Comparison of ENCODE assay signal across 8 mouse cellular contexts in the genomic region with DNA sequence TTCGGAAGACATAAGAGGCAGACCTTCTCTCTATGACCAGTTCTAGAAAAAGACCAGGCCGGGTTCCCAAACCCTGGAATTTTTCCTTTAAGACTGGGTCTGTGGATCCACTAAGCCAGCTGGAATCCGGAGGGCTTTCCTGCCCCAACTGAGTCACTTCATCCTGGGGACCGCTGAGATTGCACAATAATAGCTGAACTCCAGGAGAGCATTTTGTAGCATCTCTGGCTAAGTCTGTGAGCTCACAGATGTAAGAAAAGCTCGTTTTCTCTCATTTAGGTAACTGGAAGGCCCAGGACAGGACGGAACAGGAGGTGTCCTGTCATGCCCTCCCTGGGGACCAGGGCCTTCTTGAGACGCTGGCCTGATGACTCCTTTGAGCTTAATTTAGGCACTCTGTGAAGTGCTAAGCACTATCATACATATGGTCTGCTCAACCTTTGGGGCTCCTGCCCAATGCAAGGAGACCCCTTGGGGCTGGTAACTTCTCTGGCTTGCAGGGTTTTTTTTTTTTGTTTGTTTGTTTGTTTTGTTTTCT. TPM values are rescaled to one million over a fixed set of nuclear protein-coding genes. Genes with fewer than 3 reads are reported as not detected.
A peak's percentile ranks its signal among the peaks of the same experiment; 100 is the strongest.
DNase-seq lines count a peak whose midpoint lies in the region.

No protein-coding gene starts in this region.

- peak; percentile 33 for DNase-seq in adrenal gland, postnatal 14 days
- DNase-seq in adrenal gland, adult 18-20 months (ENCODE audit: low spot score in 2 of 2), result no peak
- DNase-seq in thymus, postnatal 25 days, result peak; percentile 32
- DNase-seq in thymus, postnatal 4 days, result no peak
- DNase-seq in induced T-regulatory cell, adult 2 months (ENCODE audit: low read depth), result peak; percentile 50
- DNase-seq in skeletal muscle tissue, adult 2 months (ENCODE audit: low read depth, low spot score), result peak; percentile 56
- no peak for DNase-seq in left cerebral cortex, adult 11 months (ENCODE audit: low spot score)
- DNase-seq in embryo, embryonic 9.5 days (ENCODE audit: extremely low spot score), result no peak

RNA-seq across cellular contexts. Expression of gene Abcg1, which starts 16.6 kb away (rescaled TPM):
- 11.7 and 21.9 TPM in 2 replicates for total RNA-seq in adrenal gland, postnatal 14 days (2021)
- total RNA-seq in adrenal gland, adult 18-20 months (2021), result 10 to 100 TPM in 1 of 2 experiments, 1 to 10 TPM in 1; 10.0 to 16.6 TPM

RNA-seq across cellular contexts. Expression of gene Tff3, which starts 55.3 kb away (rescaled TPM):
- total RNA-seq in adrenal gland, postnatal 14 days (2021), result 0.78 TPM in 1 of 2 replicates, not detected in the other
- total RNA-seq in adrenal gland, adult 18-20 months (2021), result not detected

Comparison
In these comparisons a context has a peak if more than half of its experiments do, and no peak if none do; other contexts are left out.
1. DNase-seq: peak in adrenal gland, postnatal 14 days (single experiment), thymus, postnatal 25 days (single experiment), induced T-regulatory cell, adult 2 months (single experiment) and skeletal muscle tissue, adult 2 months (single experiment); none in adrenal gland, adult 18-20 months (0 of 2), thymus, postnatal 4 days (single experiment), left cerebral cortex, adult 11 months (single experiment) and embryo, embryonic 9.5 days (single experiment).